Mouse (Mus musculus) heart, adult 2 months (tissue): ENCODE measurements around the gene Usp7. TPM values are rescaled to one million over a fixed set of nuclear protein-coding genes. Genes with fewer than 3 reads are reported as not detected.

Experiments
- DNase-seq, 2 experiments: peaks; one replicate each; pipeline ENCODE4 v3.0.0; 2021
- H3K27ac ChIP-seq: fragments of 200-600 bp; 2 replicates; pipeline ENCODE4 v1.8.1; 2022
- H3K27me3 ChIP-seq: fragments of 200-500 bp; 2 replicates; pipeline ENCODE4 v1.6.1; 2012; ENCODE audit warnings: mild to moderate bottlenecking, low read length, inconsistent platforms, mixed read lengths; ENCODE audit not compliant: control insufficient read depth, insufficient read depth
- H3K36me3 ChIP-seq: fragments of 200-500 bp; 2 replicates; pipeline ENCODE4 v1.6.1; 2012; ENCODE audit warnings: low read length, inconsistent platforms; ENCODE audit not compliant: control insufficient read depth, insufficient read depth
- H3K4me1 ChIP-seq: fragments of 200-500 bp; 2 replicates; pipeline ENCODE4 v1.6.1; 2011; ENCODE audit warnings: low read length; ENCODE audit not compliant: control insufficient read depth, insufficient read depth
- H3K4me3 ChIP-seq: fragments of 200-600 bp; 2 replicates; pipeline ENCODE4 v1.8.1; 2022
- H3K79me2 ChIP-seq: fragments of 200-500 bp; replicated peaks from 2 replicates; pipeline ENCODE4 v1.6.1; 2012; ENCODE audit warnings: mild to moderate bottlenecking, inconsistent platforms, low read length, moderate library complexity, mixed read lengths; ENCODE audit not compliant: control insufficient read depth, insufficient read depth
- H3K9ac ChIP-seq: fragments of 200-500 bp; 2 replicates; pipeline ENCODE4 v1.6.1; 2012; ENCODE audit warnings: low read depth, mild to moderate bottlenecking, control low read depth, inconsistent platforms, low read length, mixed read lengths
- CTCF ChIP-seq: fragments of 200-600 bp; IDR thresholded peaks from 2 replicates; pipeline ENCODE4 v1.8.1; 2022; ENCODE audit warnings: antibody characterized with exemption, mild to moderate bottlenecking, moderate library complexity
- EP300 ChIP-seq: fragments of 200-500 bp; IDR thresholded peaks from 2 replicates; pipeline ENCODE4 v1.6.1; 2011; ENCODE audit warnings: low read depth, low read length, control low read depth; ENCODE audit not compliant: insufficient read depth
- POLR2A ChIP-seq: fragments of 200-500 bp; IDR thresholded peaks from 2 replicates; pipeline ENCODE4 v1.6.1; 2011; ENCODE audit warnings: mild to moderate bottlenecking, low read depth, low read length, control low read depth; ENCODE audit not compliant: insufficient read depth
- WGBS: fragments of 180-500 bp; shearing (Covaris S2); methylation state at CpG from one replicate; pipeline ENCODE4 v1.1.7; 2018; 5-methylcytosine and 5-hydroxymethylcytosine counted together
- intact Hi-C: fragments of 180-260 bp; cut with DNase I; formaldehyde crosslinking; loops from one replicate; pipeline ENCODE4 v1.15.1; 2025
- polyA plus RNA-seq: library from polyadenylated mRNA; depleted of rRNA; stranded (reverse); fragments of >200 nt; gene quantifications from 2 replicates; pipeline ENCODE4 v1.2.3, GENCODE M21; 2012; rRNA removed
- total RNA-seq, 2 experiments: library from RNA; stranded (reverse); gene quantifications; 2 replicates each; pipeline ENCODE4 v1.2.3; 2021

Usp7 gene
- total and polyA plus RNA-seq, 3 experiments, result 19.4 to 49.0 (median 45.6) TPM

- no peaks in the 10 kb centered on the region for H3K79me2 ChIP-seq
- TF ChIP-seq POLR2A (no peak), CTCF (peak; percentile 28; the same call in 1 of the 2 replicates)
- intact Hi-C loops, result loop anchor here (2.0 kb wide), 1 partner anchor 15 kb away; no protein-coding TSS in a partner anchor
- H3K36me3 ChIP-seq, result no peaks in the 10 kb centered on the region
- no peaks in the 10 kb centered on the region for H3K4me1 ChIP-seq
- DNase-seq, result no peak
- H3K27ac ChIP-seq, result no peak overlapping the region
- H3K9ac ChIP-seq, result no peak overlapping the region
- WGBS, result 62% methylated on average over 9 of the region's 9 CpGs
- no peak overlapping the region for H3K4me3 ChIP-seq
- H3K27me3 ChIP-seq, result no peaks in the 10 kb centered on the region
These were observed 136.5 kb downstream of the Usp7 start for GRCm38 (mm10) chr16:8655599-8655998.

GRCm38 (mm10) chr16:8655108-8655507, 137.0 kb downstream of the Usp7 start:
- TF ChIP-seq POLR2A (no peak), EP300 (no peak), CTCF (no peak)
- DNase-seq, result no peak
- H3K4me3 ChIP-seq, result no peak overlapping the region
- intact Hi-C loops, result loop anchor here (2.0 kb wide), 1 partner anchor 16 kb away; no protein-coding TSS in a partner anchor
- H3K36me3 ChIP-seq, result no peaks in the 10 kb centered on the region
- no peak overlapping the region for H3K27ac ChIP-seq
- no peak overlapping the region for H3K9ac ChIP-seq
- WGBS, result 84% methylated on average over 6 of the region's 6 CpGs
- H3K27me3 ChIP-seq, result no peaks in the 10 kb centered on the region
- no peaks in the 10 kb centered on the region for H3K79me2 ChIP-seq
- no peaks in the 10 kb centered on the region for H3K4me1 ChIP-seq

GRCm38 (mm10) chr16:8650007-8650406, 142.1 kb downstream of the Usp7 start:
- no peaks in the 10 kb centered on the region for H3K36me3 ChIP-seq
- no peak overlapping the region for H3K9ac ChIP-seq
- no peaks in the 10 kb centered on the region for H3K4me1 ChIP-seq
- H3K79me2 ChIP-seq, result no peaks in the 10 kb centered on the region
- no peak overlapping the region for H3K27ac ChIP-seq
- intact Hi-C loops, result no loop called here
- 84% methylated on average over 3 of the region's 3 CpGs for WGBS
- H3K4me3 ChIP-seq, result no peak overlapping the region
- no peak for DNase-seq
- H3K27me3 ChIP-seq, result no peaks in the 10 kb centered on the region
- TF ChIP-seq CTCF (no peak), POLR2A (no peak), EP300 (no peak)

- intact Hi-C loops, result loop anchor here (2.0 kb wide), 1 partner anchor 151 kb away; no protein-coding TSS in a partner anchor
- no peak overlapping the region for H3K9ac ChIP-seq
- no peak overlapping the region for H3K4me3 ChIP-seq
- 80% methylated on average over 6 of the region's 6 CpGs for WGBS
- peaks cover 1% of the 10 kb centered on the region; the same call in 1 of the 2 replicates for H3K4me1 ChIP-seq
- H3K27ac ChIP-seq, result no peak overlapping the region
- no peaks in the 10 kb centered on the region for H3K27me3 ChIP-seq
- H3K79me2 ChIP-seq, result no peaks in the 10 kb centered on the region
- no peak for DNase-seq
- TF ChIP-seq EP300 (no peak), POLR2A (no peak), CTCF (no peak)
- no peaks in the 10 kb centered on the region for H3K36me3 ChIP-seq
These were observed 146.6 kb downstream of the Usp7 start for GRCm38 (mm10) chr16:8645546-8645945.

- Histone ChIP-seq H3K4me1 (peaks cover 4% of the 10 kb centered on the region), H3K27me3 (no peaks in the 10 kb centered on the region), H3K4me3 (no peak overlapping the region), H3K36me3 (no peaks in the 10 kb centered on the region), H3K27ac (no peak overlapping the region), H3K9ac (no peak overlapping the region), H3K79me2 (no peaks in the 10 kb centered on the region)
- TF ChIP-seq CTCF (peak; percentile 92), EP300 (0 out of 2 replicates have a peak, but pooled peaks have one; percentile 45), POLR2A (no peak)
- WGBS, result 65% methylated on average over 2 of the region's 2 CpGs
- peak; percentile 43 to 47 for DNase-seq
- intact Hi-C loops, result loop anchor here (1.0 to 5.0 kb wide), 3 partner anchors 30 to 149 kb away; no protein-coding TSS in a partner anchor
These were observed 148.3 kb downstream of the Usp7 start for GRCm38 (mm10) chr16:8643855-8644254.

Other genes starting within 250 kb of the Usp7 start
- 10 to 100 TPM; 28.8 to 29.1 TPM for gene Pmm2, start 154.6 kb downstream of the Usp7 start, total RNA-seq
- gene Pmm2, start 154.6 kb downstream of the Usp7 start, polyA plus RNA-seq, result 38.8 and 50.2 TPM in 2 replicates
- 10 to 100 TPM; 17.2 to 19.1 TPM for gene Tmem186, start 154.6 kb downstream of the Usp7 start, total RNA-seq
- gene Tmem186, start 154.6 kb downstream of the Usp7 start, polyA plus RNA-seq, result 13.7 and 20.0 TPM in 2 replicates
- gene Carhsp1, start 120.2 kb downstream of the Usp7 start, total RNA-seq, result 10 to 100 TPM; 15.2 to 18.3 TPM
- gene Carhsp1, start 120.2 kb downstream of the Usp7 start, polyA plus RNA-seq, result 27.1 and 30.5 TPM in 2 replicates
- gene Gm5767, start 111.5 kb downstream of the Usp7 start, total RNA-seq, result not detected
- gene Gm5767, start 111.5 kb downstream of the Usp7 start, polyA plus RNA-seq, result 0.39 TPM in 1 of 2 replicates, not detected in the other
- 100 to 1,000 TPM in 1 of 2 experiments, 10 to 100 TPM in 1; 93.2 to 133 TPM for gene 1810013L24Rik, start 37.8 kb upstream of the Usp7 start, total RNA-seq
- 29.2 and 57.0 TPM in 2 replicates for gene 1810013L24Rik, start 37.8 kb upstream of the Usp7 start, polyA plus RNA-seq